Mouse (Mus musculus) left cerebral cortex, postnatal 36 days (tissue): ENCODE measurements around the gene Filip1. TPM values are rescaled to one million over a fixed set of nuclear protein-coding genes. Genes with fewer than 3 reads are reported as not detected.

Source experiments
- DNase-seq, 2 experiments: peaks; one replicate each; pipeline ENCODE4 v3.0.0; 2021 to 2022; ENCODE audit warnings: low spot score in 2 of 2, mixed read lengths in 1 of 2
- intact Hi-C: fragments of 180-260 bp; cut with DNase I; formaldehyde crosslinking; loops from one replicate; pipeline ENCODE4 v1.15.1; 2025
- total RNA-seq, 2 experiments: library from RNA; stranded (reverse); gene quantifications; 2 replicates each; pipeline ENCODE4 v1.2.3; 2021

Gene Filip1
- total RNA-seq, 2 experiments from 2014 or later = 14.9 to 20.7 TPM

GRCm38 (mm10) chr9:79920540-79920933, 92.1 kb downstream of the Filip1 start:
- intact Hi-C loops = no loop called here
- DNase-seq = no peak

- peak; percentile 23 to 26 for DNase-seq
- intact Hi-C loops = no loop called here
Observed at GRCm38 (mm10) chr9:79919750-79920539, 92.7 kb downstream of the Filip1 start.

- no peak for DNase-seq
- intact Hi-C loops = no loop called here
Observed at GRCm38 (mm10) chr9:79919303-79919721, 93.3 kb downstream of the Filip1 start.

GRCm38 (mm10) chr9:79918325-79919117, 94.1 kb downstream of the Filip1 start:
- intact Hi-C loops = no loop called here

GRCm38 (mm10) chr9:79914276-79914675, 98.4 kb downstream of the Filip1 start:
- intact Hi-C loops = no loop called here
- no peak for DNase-seq

More at GRCm38 (mm10) chr9:79918325-79919117, 94.1 kb downstream of the Filip1 start:
- DNase-seq = no peak

GRCm38 (mm10) chr9:79912971-79913370, 99.7 kb downstream of the Filip1 start:
- no peak for DNase-seq
- intact Hi-C loops = no loop called here

GRCm38 (mm10) chr9:79910166-79910565, 102.5 kb downstream of the Filip1 start:
- intact Hi-C loops = no loop called here

GRCm38 (mm10) chr9:79898815-79899214, 113.8 kb downstream of the Filip1 start:
- intact Hi-C loops = no loop called here
- no peak for DNase-seq

More at GRCm38 (mm10) chr9:79910166-79910565, 102.5 kb downstream of the Filip1 start:
- no peak for DNase-seq

- intact Hi-C loops = no loop called here
- no peak for DNase-seq
Observed at GRCm38 (mm10) chr9:79894665-79895064, 118.0 kb downstream of the Filip1 start.

GRCm38 (mm10) chr9:79893841-79894612, 118.6 kb downstream of the Filip1 start:
- intact Hi-C loops = no loop called here
- no peak for DNase-seq

GRCm38 (mm10) chr9:79892183-79892582, 120.5 kb downstream of the Filip1 start:
- intact Hi-C loops = no loop called here
- no peak for DNase-seq

- no peak for DNase-seq
- intact Hi-C loops = no loop called here
Observed at GRCm38 (mm10) chr9:79890488-79890887, 122.2 kb downstream of the Filip1 start.

GRCm38 (mm10) chr9:79889132-79889531, 123.5 kb downstream of the Filip1 start:
- intact Hi-C loops = no loop called here
- no peak for DNase-seq

GRCm38 (mm10) chr9:79885244-79886210, 127.1 kb downstream of the Filip1 start:
- intact Hi-C loops = no loop called here
- no peak for DNase-seq

GRCm38 (mm10) chr9:79883139-79883538, 129.5 kb downstream of the Filip1 start:
- intact Hi-C loops = no loop called here
- DNase-seq = no peak

- DNase-seq = no peak
- intact Hi-C loops = no loop called here
Observed at GRCm38 (mm10) chr9:79880031-79880430, 132.6 kb downstream of the Filip1 start.

GRCm38 (mm10) chr9:79875522-79876131, 137.0 kb downstream of the Filip1 start:
- DNase-seq = no peak
- intact Hi-C loops = no loop called here

GRCm38 (mm10) chr9:79872598-79872997, 140.1 kb downstream of the Filip1 start:
- DNase-seq = no peak
- intact Hi-C loops = no loop called here
